ENCODE assay signal across 8 mouse cellular contexts in genomic region chr17:62884129-62884506, GRCm38 (mm10). TPM values are rescaled to one million over a fixed set of nuclear protein-coding genes. Genes with fewer than 3 reads are reported as not detected.
DNase-seq lines count a peak whose midpoint lies in the region; ATAC-seq and TF ChIP-seq lines count a peak whose summit lies in the region.

No protein-coding gene starts in this region.

- H3K9ac ChIP-seq in hindbrain, embryonic 11.5 days (ENCODE audit: low read depth, low read length): peak overlapping the region; percentile 56

- no peaks in the 10 kb centered on the region for H3K4me1 ChIP-seq in hindbrain, embryonic 11.5 days (replicated peaks; ENCODE audit: control insufficient read depth, insufficient read depth, low read length)

- POLR2A ChIA-PET in Patski (lab: Charles Lee): no interaction called here

- no peaks in the 10 kb centered on the region for H3K36me3 ChIP-seq in hindbrain, embryonic 11.5 days (ENCODE audit: control insufficient read depth, insufficient read depth, low read length)

- no peak overlapping the region for H3K27ac ChIP-seq in hindbrain, embryonic 11.5 days (ENCODE audit: low read depth, low read length)

- H3K4me3 ChIP-seq in hindbrain, embryonic 11.5 days (ENCODE audit: low read depth, low read length): peak overlapping the region; percentile 82

- ATAC-seq in Patski: peak; percentile 29
- no peak for ATAC-seq in hindbrain, embryonic 11.5 days (ENCODE audit: low FRiP score)

- peak overlapping the region; percentile 90 for H3K4me2 ChIP-seq in hindbrain, embryonic 11.5 days (replicated peaks; ENCODE audit: low read depth, low read length)

- no peaks in the 10 kb centered on the region for H3K9me3 ChIP-seq in hindbrain, embryonic 11.5 days (ENCODE audit: control insufficient read depth, low read length)

- under 1% methylated on average over 16 of the region's 16 CpGs for WGBS in hindbrain, embryonic 11.5 days

- CTCF ChIA-PET in Patski (lab: Charles Lee): interaction anchor here (0.8 to 0.9 kb wide), 2 partner anchors 15 to 425 kb away, joined by 3 to 4 read pairs; no protein-coding TSS in a partner anchor

- TF ChIP-seq CTCF in Patski (IDR thresholded peaks at IDR 0.05): no peak

- DNase-seq in Patski (ENCODE audit: low read depth, low spot score): no peak
- peak; percentile 94 for DNase-seq in cerebellum, postnatal 10 days
- DNase-seq in frontal cortex, postnatal 14 days (ENCODE audit: low spot score in 2 of 2): peak; percentile 42 to 76
- peak; percentile 88 for DNase-seq in hindbrain, embryonic 11.5 days (ENCODE audit: low spot score)
- DNase-seq in layer of hippocampus, postnatal 14 days (ENCODE audit: low spot score in 2 of 2): peak; percentile 78 to 81
- DNase-seq in lung, postnatal 14 days: peak; percentile 81
- peak; percentile 91 for DNase-seq in retina, embryonic 14.5 days (ENCODE audit: low spot score)
- DNase-seq in urinary bladder, adult 18-20 months (ENCODE audit: low spot score in 2 of 2): peak; percentile 63 to 67

- H3K27me3 ChIP-seq in Patski: peaks cover 3% of the 10 kb centered on the region
- no peaks in the 10 kb centered on the region for H3K27me3 ChIP-seq in hindbrain, embryonic 11.5 days (ENCODE audit: control insufficient read depth, insufficient read depth, low read length)

- in situ Hi-C loops in Patski (cut with MboI; ENCODE audit: low pct_unique_long_range_greater_than_20kb): loop anchor here (10.0 kb wide), 1 partner anchor 579 kb away; no protein-coding TSS in a partner anchor

RNA-seq across cellular contexts. Expression of gene Efna5, which starts 3.0 kb away (rescaled TPM):
- 18.6 TPM for polyA plus RNA-seq in Patski (2021)
- polyA plus RNA-seq in hindbrain, embryonic 11.5 days (2014; fragmentation: Nextera tagmentation; extraction: Ambion mirVana): 46.0 and 56.7 TPM in 2 replicates
- 10 to 100 TPM in 1 of 2 experiments, 1 to 10 TPM in 1; 8.7 to 12.2 TPM for total RNA-seq in layer of hippocampus, postnatal 14 days (2021)
